In the genomic region with DNA sequence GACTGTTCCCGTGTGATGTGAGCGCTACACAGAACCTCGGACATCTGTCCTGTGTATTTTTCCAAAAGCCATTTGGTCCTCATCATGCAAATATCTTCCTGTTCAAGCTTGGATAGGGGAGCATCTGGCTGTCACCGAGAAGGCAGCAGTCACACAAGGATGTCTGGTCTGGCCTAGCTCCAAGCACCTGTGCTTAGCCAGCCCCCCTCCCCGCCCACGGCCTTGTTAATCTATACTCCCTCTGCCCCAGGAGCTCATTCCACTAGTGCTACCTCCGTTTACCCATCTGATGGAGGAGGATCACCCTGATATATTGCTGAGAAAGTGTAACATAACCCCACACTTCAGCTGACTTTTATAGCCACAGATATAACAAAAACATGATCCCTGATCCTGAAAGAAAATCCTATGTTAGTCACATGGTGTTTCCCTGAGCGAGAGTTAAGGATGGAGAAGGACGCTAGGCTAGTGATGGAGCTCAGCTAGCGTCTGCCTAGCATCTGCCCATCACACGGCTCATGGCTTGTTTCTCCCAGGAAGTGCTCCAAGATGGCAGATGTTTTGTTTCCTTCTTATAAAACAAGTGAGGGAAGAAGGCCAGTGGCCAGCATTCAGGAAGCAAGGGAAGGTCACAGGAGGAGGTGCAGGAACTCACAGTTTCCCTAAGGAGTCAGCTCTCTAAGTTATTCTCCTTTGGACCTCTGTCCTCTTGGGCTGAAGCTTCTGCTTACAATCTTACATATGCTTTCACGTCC, we compare ENCODE assay signal across 14 mouse cellular contexts.
DNase-seq lines count a peak whose midpoint lies in the region; ATAC-seq and TF ChIP-seq lines count a peak whose summit lies in the region.
"Had no signal": no experiment of that assay in that cellular context is flagged by ENCODE, and none has a peak within 500 bp of the region (broad histone marks: within the 10 kb centered on the region; RNA-seq: fewer than 3 reads in every experiment).

No protein-coding gene starts in this region.

- no peak for TF ChIP-seq POLR2A in limb, embryonic 14.5 days (IDR thresholded peaks at IDR 0.05; ENCODE audit: borderline replicate concordance, extremely low read depth, insufficient read depth, insufficient read length)

- H3K4me1 ChIP-seq in heart, embryonic 12.5 days (replicated peaks) = peaks cover 61% of the 10 kb centered on the region
- peaks cover 94% of the 10 kb centered on the region for H3K4me1 ChIP-seq in midbrain, embryonic 10.5 days
- H3K4me1 ChIP-seq in midbrain, embryonic 15.5 days = peaks cover 35% of the 10 kb centered on the region
- H3K4me1 ChIP-seq in embryonic facial prominence, embryonic 13.5 days = peaks cover 65% of the 10 kb centered on the region
- H3K4me1 ChIP-seq in limb, embryonic 14.5 days (ENCODE audit: control insufficient read depth, insufficient read depth, low read length) = peaks cover 32% of the 10 kb centered on the region
- H3K4me1 ChIP-seq in forebrain, postnatal 0 days (ENCODE audit: insufficient read depth) = peaks cover 16% of the 10 kb centered on the region; the same call in 1 of the 2 replicates

- H3K27ac ChIP-seq in heart, embryonic 12.5 days (ENCODE audit: poor library complexity, severe bottlenecking) = no peak overlapping the region
- peak overlapping the region; percentile 49 for H3K27ac ChIP-seq in midbrain, embryonic 10.5 days (replicated peaks)
- no peak overlapping the region for H3K27ac ChIP-seq in midbrain, embryonic 15.5 days
- H3K27ac ChIP-seq in embryonic facial prominence, embryonic 13.5 days = no peak overlapping the region
- H3K27ac ChIP-seq in limb, embryonic 14.5 days (replicated peaks; ENCODE audit: low read depth, low read length) = no peak overlapping the region
- no peak overlapping the region for H3K27ac ChIP-seq in forebrain, postnatal 0 days (ENCODE audit: low read depth, low read length)

- no peak for TF ChIP-seq CTCF in forebrain, postnatal 0 days (IDR thresholded peaks at IDR 0.05; ENCODE audit: low read depth)

- H3K4me2 ChIP-seq in heart, embryonic 12.5 days = no peak overlapping the region
- H3K4me2 ChIP-seq in midbrain, embryonic 15.5 days = no peak overlapping the region
- H3K4me2 ChIP-seq in embryonic facial prominence, embryonic 13.5 days = peak overlapping the region; percentile 45; the same call in 1 of the 2 replicates
- no peak overlapping the region for H3K4me2 ChIP-seq in limb, embryonic 14.5 days (replicated peaks; ENCODE audit: low read depth, low read length, severe bottlenecking)
- no peak overlapping the region for H3K4me2 ChIP-seq in forebrain, postnatal 0 days (ENCODE audit: low read depth)

- no peak overlapping the region for H3K9ac ChIP-seq in heart, embryonic 12.5 days
- H3K9ac ChIP-seq in midbrain, embryonic 15.5 days = no peak overlapping the region
- no peak overlapping the region for H3K9ac ChIP-seq in embryonic facial prominence, embryonic 13.5 days
- no peak overlapping the region for H3K9ac ChIP-seq in limb, embryonic 14.5 days (ENCODE audit: low read depth, low read length, severe bottlenecking)
- no peak overlapping the region for H3K9ac ChIP-seq in forebrain, postnatal 0 days

- no peaks in the 10 kb centered on the region for H3K27me3 ChIP-seq in heart, embryonic 12.5 days (replicated peaks)
- no peaks in the 10 kb centered on the region for H3K27me3 ChIP-seq in midbrain, embryonic 10.5 days (ENCODE audit: low read depth, poor library complexity, severe bottlenecking)
- no peaks in the 10 kb centered on the region for H3K27me3 ChIP-seq in midbrain, embryonic 15.5 days (replicated peaks)
- H3K27me3 ChIP-seq in embryonic facial prominence, embryonic 13.5 days = no peaks in the 10 kb centered on the region
- no peaks in the 10 kb centered on the region for H3K27me3 ChIP-seq in limb, embryonic 14.5 days (ENCODE audit: control insufficient read depth, insufficient read depth, low read length)
- no peaks in the 10 kb centered on the region for H3K27me3 ChIP-seq in forebrain, postnatal 0 days (ENCODE audit: insufficient read depth, low read length)

- no peak overlapping the region for H3K4me3 ChIP-seq in heart, embryonic 12.5 days
- no peak overlapping the region for H3K4me3 ChIP-seq in midbrain, embryonic 10.5 days
- no peak overlapping the region for H3K4me3 ChIP-seq in midbrain, embryonic 15.5 days
- no peak overlapping the region for H3K4me3 ChIP-seq in embryonic facial prominence, embryonic 13.5 days
- H3K4me3 ChIP-seq in limb, embryonic 14.5 days (replicated peaks; ENCODE audit: low read length) = no peak overlapping the region
- no peak overlapping the region for H3K4me3 ChIP-seq in forebrain, postnatal 0 days (ENCODE audit: low read depth, low read length)

- DNase-seq in heart, adult 18-20 months = peak; percentile 46 to 57
- DNase-seq in midbrain, embryonic 10.5 days (ENCODE audit: low spot score) = no peak
- DNase-seq in limb, embryonic 14.5 days (ENCODE audit: low spot score) = peak; percentile 61
- DNase-seq in forebrain, postnatal 0 days = no peak
- no peak for DNase-seq in right cerebral cortex, postnatal 36 days (ENCODE audit: low spot score in 2 of 2)
- DNase-seq: adrenal gland, postnatal 25 days; cerebellum, adult 18-20 months; kidney, postnatal 36 days; lung, adult 2 months; right cerebral cortex, postnatal 4 days had no signal

- H3K9me3 ChIP-seq in heart, embryonic 12.5 days (replicated peaks) = no peaks in the 10 kb centered on the region
- H3K9me3 ChIP-seq in midbrain, embryonic 10.5 days (replicated peaks) = no peaks in the 10 kb centered on the region
- no peaks in the 10 kb centered on the region for H3K9me3 ChIP-seq in midbrain, embryonic 15.5 days
- H3K9me3 ChIP-seq in embryonic facial prominence, embryonic 13.5 days = no peaks in the 10 kb centered on the region
- no peaks in the 10 kb centered on the region for H3K9me3 ChIP-seq in limb, embryonic 14.5 days (ENCODE audit: control insufficient read depth, low read length)
- no peaks in the 10 kb centered on the region for H3K9me3 ChIP-seq in forebrain, postnatal 0 days (ENCODE audit: low read length)

- H3K36me3 ChIP-seq in heart, embryonic 12.5 days = no peaks in the 10 kb centered on the region
- H3K36me3 ChIP-seq in midbrain, embryonic 10.5 days = no peaks in the 10 kb centered on the region
- H3K36me3 ChIP-seq in midbrain, embryonic 15.5 days (replicated peaks) = no peaks in the 10 kb centered on the region
- H3K36me3 ChIP-seq in embryonic facial prominence, embryonic 13.5 days = no peaks in the 10 kb centered on the region
- H3K36me3 ChIP-seq in limb, embryonic 14.5 days (ENCODE audit: control insufficient read depth, insufficient read depth, low read length) = no peaks in the 10 kb centered on the region
- H3K36me3 ChIP-seq in forebrain, postnatal 0 days (ENCODE audit: insufficient read depth) = no peaks in the 10 kb centered on the region

- 72% methylated on average over 12 of the region's 12 CpGs for WGBS in heart, embryonic 12.5 days
- 81% methylated on average over 12 of the region's 12 CpGs for WGBS in midbrain, embryonic 10.5 days
- 62% methylated on average over 12 of the region's 12 CpGs for WGBS in midbrain, embryonic 15.5 days
- 37% methylated on average over 12 of the region's 12 CpGs for WGBS in embryonic facial prominence, embryonic 13.5 days
- WGBS in limb, embryonic 14.5 days = 48% methylated on average over 12 of the region's 12 CpGs
- WGBS in forebrain, postnatal 0 days = 52% methylated on average over 12 of the region's 12 CpGs

- ATAC-seq in heart, embryonic 12.5 days (ENCODE audit: insufficient number of reproducible peaks, low FRiP score) = no peak
- ATAC-seq in midbrain, embryonic 15.5 days (replicated peaks) = no peak
- no peak for ATAC-seq in embryonic facial prominence, embryonic 13.5 days (ENCODE audit: insufficient number of reproducible peaks, insufficient read depth, low FRiP score, low TSS enrichment, low read depth)
- ATAC-seq in limb, embryonic 14.5 days (ENCODE audit: low FRiP score, low read depth) = peak; percentile 70
- no peak for ATAC-seq in forebrain, postnatal 0 days
- ATAC-seq: CD4-positive, CD25-positive, alpha-beta regulatory T cell, adult 4 months had no signal

Comparison
In these comparisons a context has a peak if more than half of its experiments do, and no peak if none do; other contexts are left out.
1. DNase-seq: peak in heart, adult 18-20 months (2 of 2) and limb, embryonic 14.5 days (single experiment); none in midbrain, embryonic 10.5 days (single experiment), forebrain, postnatal 0 days (single experiment) and right cerebral cortex, postnatal 36 days (0 of 2).